Mouse (Mus musculus): Measurements from ENCODE around the gene Ctbs.
A peak's percentile ranks its signal among the peaks of the same experiment; 100 is the strongest.

Ctbs gene

GRCm38 (mm10) chr3:146433681-146434350 is 15.8 kb upstream of the Ctbs start:
- no peak for DNase-seq

DNA sequence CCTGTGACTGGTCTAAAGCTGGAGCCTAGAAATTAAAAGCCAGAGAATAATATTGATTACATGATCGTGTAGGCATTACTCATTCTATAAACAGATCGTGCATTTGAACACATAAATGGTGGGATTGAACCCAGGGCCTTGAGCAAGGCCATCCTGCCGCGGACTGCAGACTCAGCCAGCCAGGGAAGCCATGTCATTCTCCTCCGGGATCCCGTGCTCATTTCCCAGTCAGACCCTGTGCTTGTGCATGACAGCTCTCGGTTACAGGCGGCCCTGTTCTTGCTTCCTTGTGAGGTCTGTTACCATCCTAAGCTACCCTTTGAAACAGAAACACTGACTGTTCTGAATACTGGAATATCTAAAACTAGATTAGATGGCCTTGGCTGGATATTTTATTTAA is 14.9 kb upstream of the Ctbs start:
- DNase-seq, result no peak

GRCm38 (mm10) chr3:146435533-146435932 is 14.1 kb upstream of the Ctbs start:
- DNase-seq, result no peak

GRCm38 (mm10) chr3:146436114-146436513 is 13.5 kb upstream of the Ctbs start:
- DNase-seq, result no peak

DNA sequence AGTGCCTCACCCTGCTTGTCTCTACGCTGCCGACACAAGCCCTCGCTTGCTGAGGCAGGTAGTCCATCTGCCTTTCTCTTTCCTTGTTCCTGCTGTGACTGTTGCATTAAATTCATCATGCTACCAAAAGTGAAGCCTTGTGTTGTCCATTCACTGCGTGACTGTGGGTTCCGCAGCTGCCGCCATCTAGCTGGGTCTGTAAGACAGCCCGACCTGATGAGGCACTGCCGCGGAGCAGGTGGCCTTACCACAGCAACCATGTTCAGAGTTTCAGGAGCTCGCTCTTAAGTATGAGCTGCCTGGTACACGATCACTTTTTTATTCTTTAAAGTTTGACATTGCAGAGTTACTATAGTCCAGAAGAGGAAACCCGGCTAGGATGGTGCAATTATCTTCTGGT is 9.6 kb upstream of the Ctbs start:
- no peak for DNase-seq

DNA sequence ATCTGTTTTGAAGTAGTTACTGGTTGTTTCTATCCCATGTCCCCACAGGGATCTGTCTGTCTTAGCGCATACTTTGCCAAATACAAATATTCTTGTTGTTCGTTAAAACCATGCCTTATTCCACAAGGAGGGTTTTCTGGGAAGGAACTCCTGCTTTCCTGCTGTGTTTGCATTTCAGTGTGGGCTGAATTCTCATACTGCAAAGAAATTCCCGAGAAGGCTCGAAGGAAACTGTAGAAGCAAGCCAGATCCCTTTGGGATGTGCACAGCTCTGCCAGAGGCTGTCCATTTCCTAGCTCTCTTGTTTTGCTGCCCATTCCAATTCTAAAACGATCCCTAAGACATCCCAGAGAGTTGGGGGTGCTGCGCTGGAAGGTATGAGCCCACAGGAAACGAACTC is 9.2 kb upstream of the Ctbs start:
- DNase-seq, result no peak

- no peak for DNase-seq
Measured at GRCm38 (mm10) chr3:146442484-146442883, 7.1 kb upstream of the Ctbs start.

GRCm38 (mm10) chr3:146442936-146443335 is 6.7 kb upstream of the Ctbs start:
- peak; percentile 66 to 72 for DNase-seq

- DNase-seq, result peak; percentile 74 to 89
Measured at GRCm38 (mm10) chr3:146443380-146443779, 6.2 kb upstream of the Ctbs start.

DNA sequence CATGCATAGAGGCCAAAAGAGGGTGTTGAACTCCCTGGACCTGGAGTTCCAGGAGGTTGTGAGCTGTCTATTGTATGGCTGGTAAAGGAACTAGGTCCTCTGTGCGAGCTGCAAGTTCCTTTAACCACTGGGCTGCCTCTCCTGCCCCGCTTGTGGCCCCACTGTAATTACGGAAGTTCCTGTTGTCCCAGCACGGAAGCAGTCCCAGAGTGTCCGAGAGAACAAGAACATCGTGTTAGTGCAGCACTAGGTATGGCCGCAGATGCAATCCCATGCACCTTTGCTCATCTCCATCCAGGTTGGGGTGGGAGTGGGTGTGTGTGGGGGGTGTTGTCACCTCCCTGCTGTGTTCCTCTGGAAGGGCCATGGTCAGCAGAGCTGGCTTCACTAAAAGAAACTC is 4.7 kb upstream of the Ctbs start:
- no peak for DNase-seq

GRCm38 (mm10) chr3:146447156-146447555 is 2.4 kb upstream of the Ctbs start:
- no peak for DNase-seq

DNA sequence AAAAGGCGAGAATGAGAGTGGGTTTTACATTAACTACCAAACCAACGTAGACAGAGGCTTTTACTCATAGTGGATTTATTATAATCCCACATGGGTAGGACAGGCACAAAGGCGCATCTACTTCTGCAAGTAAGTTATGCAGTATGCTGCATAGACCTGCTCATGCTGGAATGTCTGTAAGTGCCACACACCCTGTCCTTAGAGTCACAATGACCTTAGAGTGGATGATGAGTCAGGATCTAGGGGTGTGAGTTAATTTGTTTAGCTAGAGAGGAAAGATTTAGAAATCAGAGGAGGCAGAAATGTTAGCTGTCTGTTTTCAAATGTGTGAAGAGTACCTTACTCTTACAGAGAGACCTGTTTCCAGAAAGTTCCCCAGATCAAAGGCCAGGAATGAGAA is 2.0 kb upstream of the Ctbs start:
- no peak for DNase-seq

DNA sequence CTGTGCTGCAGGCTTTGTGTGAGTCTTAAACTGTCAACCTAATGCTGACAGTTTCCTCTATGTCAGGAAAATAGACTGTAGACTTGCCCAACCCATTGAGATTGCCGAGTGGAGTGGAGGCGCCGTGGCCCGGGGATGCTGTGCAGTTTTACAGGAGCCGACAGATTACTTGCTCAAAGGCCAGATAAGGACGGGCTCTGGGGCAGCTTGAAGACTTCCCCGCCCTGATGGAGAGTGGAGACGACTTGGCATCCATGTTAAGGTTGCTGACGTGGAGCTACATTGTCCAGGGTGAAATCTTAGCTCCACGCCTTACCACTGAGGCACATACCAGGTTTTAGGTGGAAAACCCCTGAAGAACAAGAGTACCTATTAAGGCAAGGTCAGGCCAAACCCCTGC is 1.2 kb upstream of the Ctbs start:
- no peak for DNase-seq

- DNase-seq, result peak; percentile 49 to 77
Measured at GRCm38 (mm10) chr3:146448969-146449368, 626 bp upstream of the Ctbs start.

DNA sequence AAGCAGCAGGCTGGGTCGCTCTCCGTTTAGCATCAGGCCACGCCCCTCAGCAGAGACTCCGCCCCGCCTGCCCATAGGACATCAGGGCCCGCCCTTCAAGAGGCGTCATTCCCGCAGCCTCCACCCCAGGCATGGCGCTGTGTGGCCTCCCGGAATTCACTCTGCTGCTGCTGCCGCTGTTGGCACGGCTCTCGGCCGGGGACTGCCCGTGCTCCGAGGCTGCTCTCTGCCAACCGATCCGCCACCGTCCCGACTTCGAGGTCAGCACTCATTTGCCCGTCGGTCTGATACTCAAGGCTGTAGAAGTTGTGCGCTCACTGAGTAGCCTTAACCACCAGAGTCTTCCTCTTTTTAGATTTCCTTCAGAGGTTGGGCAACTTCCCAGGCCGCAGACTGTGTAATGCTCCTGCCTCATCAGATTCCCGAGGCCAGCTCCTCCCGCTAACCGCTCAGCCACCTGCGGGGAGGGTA is 811 bp downstream of the Ctbs start:
- DNase-seq, result peak; percentile 94 to 97

GRCm38 (mm10) chr3:146451375-146451774 is 1.8 kb downstream of the Ctbs start:
- no peak for DNase-seq

DNA sequence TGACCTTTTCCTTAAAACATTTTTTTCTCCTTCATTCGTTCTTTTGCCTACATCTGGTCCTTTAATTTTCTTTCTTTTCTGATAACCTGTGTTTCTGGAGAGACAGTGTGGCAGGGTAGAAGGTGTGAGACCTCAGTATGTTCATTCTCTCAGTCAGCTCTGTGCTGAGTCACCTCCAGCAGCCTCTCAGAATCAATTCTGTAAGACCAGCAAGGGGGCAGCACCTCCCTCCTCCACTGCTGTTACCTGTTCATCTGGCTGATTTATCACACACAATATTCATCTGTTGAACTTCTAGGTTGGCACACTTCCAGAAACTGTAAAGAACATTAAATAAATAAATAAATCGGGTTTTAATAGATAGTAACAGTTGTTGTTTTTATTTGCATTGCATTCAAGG is 13.3 kb downstream of the Ctbs start:
- DNase-seq, result no peak

DNA sequence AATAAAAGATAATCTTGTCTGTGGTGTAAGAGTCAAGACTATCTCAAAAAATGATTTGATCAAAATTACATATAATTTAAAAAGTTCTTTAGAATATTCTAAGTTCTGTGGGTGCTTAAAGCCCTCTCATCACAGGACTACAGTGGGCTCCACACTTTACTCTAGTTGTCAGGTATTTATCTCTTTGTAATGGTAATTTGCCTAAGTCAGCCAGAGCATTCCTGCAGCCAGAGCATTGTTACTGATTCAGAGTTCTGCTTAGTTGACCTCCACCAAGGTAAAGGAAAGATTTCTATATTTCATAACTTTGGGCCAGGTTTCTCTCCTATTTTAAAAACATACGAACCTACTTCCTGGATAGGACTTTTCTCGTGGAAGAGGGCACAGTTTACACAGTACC is 19.6 kb downstream of the Ctbs start:
- no peak for DNase-seq

GRCm38 (mm10) chr3:146472657-146473056 is 23.1 kb downstream of the Ctbs start:
- no peak for DNase-seq

- DNase-seq, result no peak
Measured at GRCm38 (mm10) chr3:146473741-146474140, 24.1 kb downstream of the Ctbs start.

DNA sequence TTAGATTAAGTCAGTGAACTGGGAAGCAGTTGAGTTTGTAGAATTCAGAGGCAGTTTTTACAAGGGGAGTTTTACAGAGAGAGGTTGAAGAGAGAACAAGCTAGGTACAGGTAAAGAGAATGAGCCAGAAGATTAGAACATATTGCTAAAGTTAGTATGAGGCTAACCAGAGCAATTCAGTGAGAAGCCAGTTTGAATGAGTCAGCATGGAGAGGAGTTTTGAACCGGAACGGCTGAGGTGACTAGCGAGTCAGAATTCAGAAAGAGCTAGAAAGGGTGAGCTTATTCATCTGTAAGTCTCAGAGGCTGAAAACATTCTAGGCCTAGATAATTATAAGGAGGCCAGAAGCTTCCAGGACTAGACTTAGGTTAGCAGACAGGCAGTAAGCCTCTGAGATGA is 24.8 kb downstream of the Ctbs start:
- peak; percentile 35 to 38 for DNase-seq

DNA sequence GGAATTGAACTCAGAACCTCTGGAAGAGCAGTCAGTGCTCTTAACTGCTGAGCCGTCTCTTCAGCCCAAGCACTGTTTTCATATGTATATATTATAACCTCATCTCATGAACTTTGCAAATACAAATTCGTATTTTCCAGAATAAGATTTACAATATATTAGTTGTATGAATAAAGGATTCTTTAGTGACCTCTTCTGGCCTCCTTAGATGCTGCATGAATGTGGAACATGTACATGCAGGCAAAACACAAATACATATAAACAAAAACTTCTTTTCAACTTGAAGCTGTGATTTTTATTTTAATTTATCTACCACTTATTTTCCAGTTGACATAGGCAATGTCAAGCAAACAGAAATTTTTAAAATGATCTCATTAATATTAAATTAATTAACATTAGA is 32.4 kb downstream of the Ctbs start:
- no peak for DNase-seq

GRCm38 (mm10) chr3:146486464-146486863 is 36.9 kb downstream of the Ctbs start:
- DNase-seq, result no peak

- no peak for DNase-seq
Measured at GRCm38 (mm10) chr3:146494941-146495340, 45.3 kb downstream of the Ctbs start.

DNA sequence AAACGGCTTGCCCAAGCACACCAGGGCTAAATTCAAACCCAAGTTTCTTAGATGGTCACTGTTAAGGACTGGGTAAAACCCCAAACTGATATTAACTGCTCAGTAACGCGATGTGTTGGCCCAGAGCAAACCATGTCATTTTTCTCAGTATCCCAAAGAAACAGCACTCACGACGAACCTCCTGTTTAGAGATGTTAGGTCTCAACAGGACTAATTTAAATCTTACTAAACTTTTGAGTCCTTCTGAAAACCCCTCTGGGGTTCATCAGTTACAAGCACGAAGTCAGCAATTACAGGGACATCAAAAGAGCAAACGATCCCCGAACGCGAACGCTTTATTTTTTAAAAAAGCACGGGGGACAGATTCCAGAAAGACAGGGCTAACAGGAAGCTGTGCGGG is 49.4 kb downstream of the Ctbs start:
- DNase-seq, result no peak

All from kidney, adult 8-10 months (tissue).